Mouse (Mus musculus): ENCODE measurements around the gene Rapgef3. TPM values are rescaled to one million over a fixed set of nuclear protein-coding genes. Genes with fewer than 3 reads are reported as not detected.
A peak's percentile ranks its signal among the peaks of the same experiment; 100 is the strongest.

The Rapgef3 gene
- total RNA-seq, 4 experiments from 2014 or later, result 20.5 to 27.4 (median 23.8) TPM

GRCm38 (mm10) chr15:97720026-97720675 is 47.6 kb downstream of the Rapgef3 start:
- peak; percentile 59 for DNase-seq (ENCODE audit: low spot score)

DNA sequence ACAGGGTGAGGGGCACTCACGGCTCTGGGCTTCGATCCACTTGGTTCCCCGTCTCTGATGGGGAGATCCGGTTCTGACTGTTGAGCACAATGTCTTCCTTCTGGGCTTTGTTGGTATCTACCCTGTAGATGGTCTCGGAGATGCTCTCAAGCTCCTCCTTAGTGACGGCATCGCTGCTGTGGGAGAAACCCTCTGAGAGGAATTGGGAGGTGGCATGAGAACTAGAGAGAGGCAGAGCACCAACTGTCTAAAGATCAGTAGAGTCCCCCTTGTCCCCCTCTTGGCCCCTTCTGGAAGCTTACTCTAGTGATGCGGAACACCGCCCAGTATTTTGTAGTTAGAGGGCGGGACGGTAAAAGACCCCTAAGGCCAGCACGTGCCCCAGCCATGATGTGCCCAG is 48.3 kb downstream of the Rapgef3 start:
- DNase-seq (ENCODE audit: low spot score), result no peak

DNA sequence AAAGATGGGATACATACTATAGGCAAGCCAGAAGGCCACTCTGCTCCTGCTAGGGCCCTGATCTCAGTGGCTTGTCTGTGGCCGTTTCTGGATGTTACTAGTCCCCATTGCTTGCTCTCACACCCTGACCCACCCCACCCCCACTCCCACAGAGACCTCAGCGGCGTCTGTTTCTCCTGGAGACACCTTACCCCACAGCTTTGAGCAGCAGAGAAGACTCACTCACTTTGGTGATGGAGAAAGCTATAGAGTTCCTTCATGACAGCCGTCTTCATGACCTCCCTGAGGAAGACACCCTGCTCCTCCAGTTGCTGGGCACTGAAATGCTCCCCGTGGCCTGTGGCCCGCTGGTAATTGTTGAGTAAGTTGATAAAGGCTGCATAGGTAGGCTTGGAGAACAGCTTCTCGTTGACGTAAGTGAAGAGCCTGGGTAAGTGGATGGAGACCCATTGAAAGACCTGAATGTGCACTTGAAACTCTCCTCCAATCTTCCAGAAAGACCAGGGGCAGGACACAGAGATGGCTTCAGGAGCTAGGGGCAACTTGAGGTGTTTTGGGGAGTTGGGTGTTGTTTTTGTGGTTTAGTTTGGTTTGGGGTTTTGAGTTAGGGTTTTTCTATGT is 49.1 kb downstream of the Rapgef3 start:
- no peak for DNase-seq (ENCODE audit: low spot score)

DNA sequence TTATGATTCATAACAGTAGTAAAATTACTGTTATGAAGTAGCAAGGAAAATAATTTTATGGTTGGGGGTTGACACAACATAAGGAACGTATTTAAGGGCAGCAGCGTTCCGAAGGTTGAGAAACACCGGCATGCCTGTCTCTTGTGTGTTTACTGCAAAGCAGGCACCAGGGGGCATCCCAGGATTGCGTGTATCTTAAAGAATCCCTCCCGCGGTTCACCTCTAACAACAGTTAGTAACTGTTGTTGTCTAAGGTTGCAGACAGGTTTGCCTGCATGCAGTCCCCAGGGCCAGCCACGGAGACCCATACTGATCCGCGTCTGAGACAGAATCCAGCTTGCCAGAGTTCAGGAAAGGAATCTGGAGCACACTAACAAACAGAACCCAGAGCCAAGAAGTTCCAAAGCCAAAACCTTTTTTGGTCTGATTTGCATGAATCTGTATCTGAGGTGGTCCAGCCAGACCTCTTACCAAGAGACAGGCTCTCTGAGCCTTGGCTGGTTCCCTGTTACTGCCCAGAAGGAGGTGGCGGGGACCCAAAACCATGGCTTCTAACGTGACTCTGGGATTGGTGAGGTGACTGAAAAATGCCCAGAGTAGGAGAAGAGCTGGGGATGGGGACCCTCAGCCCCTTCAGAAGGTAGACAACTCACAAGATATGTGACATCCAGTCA is 49.8 kb downstream of the Rapgef3 start:
- no peak for DNase-seq (ENCODE audit: low spot score)

DNA sequence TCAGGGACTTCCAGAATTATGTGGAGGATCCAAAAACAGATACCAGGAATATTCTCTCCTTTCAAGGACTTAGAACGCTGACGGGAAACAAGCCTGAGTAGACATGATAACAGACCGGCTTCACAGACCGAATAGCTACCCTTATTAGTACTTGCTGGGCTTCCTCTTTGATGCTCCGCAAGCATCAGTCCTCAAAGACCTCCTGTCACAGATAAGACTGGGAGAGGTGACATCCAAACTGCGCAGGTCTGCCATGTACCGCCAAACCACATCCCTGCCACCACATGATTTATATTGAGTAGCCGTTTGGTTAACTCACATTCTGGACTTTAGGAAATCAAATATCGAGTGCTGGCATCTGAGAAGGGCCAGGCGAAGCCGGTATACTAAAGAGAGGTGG is 51.0 kb downstream of the Rapgef3 start:
- DNase-seq (ENCODE audit: low spot score), result no peak

- DNase-seq (ENCODE audit: low spot score), result no peak
These were observed 52.0 kb downstream of the Rapgef3 start for GRCm38 (mm10) chr15:97715734-97716133.

- no peak for DNase-seq (ENCODE audit: low spot score)
These were observed 52.7 kb downstream of the Rapgef3 start for GRCm38 (mm10) chr15:97715083-97715482.

GRCm38 (mm10) chr15:97712546-97712945 is 55.2 kb downstream of the Rapgef3 start:
- no peak for DNase-seq (ENCODE audit: low spot score)

DNA sequence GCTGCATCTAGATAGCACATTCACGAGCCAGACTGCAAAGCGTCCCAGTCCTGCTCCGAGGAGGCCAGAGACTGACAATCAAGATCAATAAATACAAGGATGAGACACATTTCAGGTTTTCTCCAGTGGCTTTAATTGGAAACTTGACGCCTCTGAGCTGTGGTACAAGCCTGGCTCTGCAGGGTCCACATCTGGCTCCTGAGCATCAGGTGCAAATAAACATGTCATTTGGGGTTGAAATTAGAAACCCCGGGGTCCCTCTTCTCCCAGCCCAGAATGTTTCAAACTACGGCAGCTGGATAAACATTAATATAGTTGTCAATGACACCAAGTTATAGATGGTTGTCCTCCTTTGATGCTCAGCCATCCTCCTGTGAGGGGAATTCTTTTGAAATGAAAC is 56.9 kb downstream of the Rapgef3 start:
- DNase-seq (ENCODE audit: low spot score), result no peak

GRCm38 (mm10) chr15:97705211-97706050 is 62.3 kb downstream of the Rapgef3 start, which contains the start of gene Rpap3:
Rpap3 (minus strand) TSS chr15:97705825.
- peak; percentile 86 for DNase-seq (ENCODE audit: low spot score)

DNA sequence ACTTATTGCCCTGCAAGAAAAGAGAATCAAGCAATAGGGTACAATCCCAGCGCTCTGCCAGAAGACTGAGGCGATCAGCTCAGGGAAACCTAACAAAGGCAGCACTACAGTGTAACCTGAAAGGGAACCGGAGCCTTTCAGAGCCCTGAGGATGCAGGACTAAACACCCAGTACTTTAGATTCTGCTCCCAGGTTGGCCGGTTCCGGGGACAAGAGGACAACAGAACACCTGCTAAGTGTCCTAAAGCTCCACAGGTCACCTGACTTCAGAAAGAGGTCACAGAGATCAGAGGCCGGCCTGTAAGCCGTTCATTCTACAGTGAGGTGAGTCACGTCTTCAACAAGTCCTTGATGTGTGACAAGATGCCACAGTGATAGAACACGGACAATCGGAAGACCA is 71.2 kb downstream of the Rapgef3 start:
- DNase-seq (ENCODE audit: low spot score), result no peak

Other genes starting within 250 kb of the Rapgef3 start
- gene Rpap3, start 62.1 kb downstream of the Rapgef3 start, total RNA-seq (2022), result 10 to 100 TPM; 13.4 to 17.9 (median 15.3) TPM
- gene Endou, start 36.6 kb downstream of the Rapgef3 start, total RNA-seq (2022), result 1 to 10 TPM; 1.3 to 2.3 (median 1.7) TPM
- gene Slc48a1, start 10.5 kb upstream of the Rapgef3 start, total RNA-seq (2022), result 10 to 100 TPM; 63.6 to 76.6 (median 67.9) TPM
- 10 to 100 TPM; 22.9 to 29.0 (median 26.5) TPM for gene Hdac7, start 76.5 kb upstream of the Rapgef3 start, total RNA-seq (2022)
- 1 to 10 TPM in 3 of 4 experiments, under 1 TPM in 1; 0.98 to 1.6 (median 1.4) TPM for gene Vdr, start 142.7 kb upstream of the Rapgef3 start, total RNA-seq (2022)
- gene Tmem106c, start 196.2 kb upstream of the Rapgef3 start, total RNA-seq (2022), result 10 to 100 TPM; 12.8 to 17.9 (median 14.9) TPM
- under 1 TPM in 2 of 4 experiments, not detected in 2; 0.06 to 0.19 TPM for gene Col2a1, start 236.7 kb upstream of the Rapgef3 start, total RNA-seq (2022)

Measured in heart, adult 8-10 months (tissue).